Mouse (Mus musculus): Measurements from ENCODE around the gene Msi2. TPM values are rescaled to one million over a fixed set of nuclear protein-coding genes. Genes with fewer than 3 reads are reported as not detected.

The Msi2 gene
- total RNA-seq, 2 experiments from 2014 or later = 156 to 165 TPM

DNA sequence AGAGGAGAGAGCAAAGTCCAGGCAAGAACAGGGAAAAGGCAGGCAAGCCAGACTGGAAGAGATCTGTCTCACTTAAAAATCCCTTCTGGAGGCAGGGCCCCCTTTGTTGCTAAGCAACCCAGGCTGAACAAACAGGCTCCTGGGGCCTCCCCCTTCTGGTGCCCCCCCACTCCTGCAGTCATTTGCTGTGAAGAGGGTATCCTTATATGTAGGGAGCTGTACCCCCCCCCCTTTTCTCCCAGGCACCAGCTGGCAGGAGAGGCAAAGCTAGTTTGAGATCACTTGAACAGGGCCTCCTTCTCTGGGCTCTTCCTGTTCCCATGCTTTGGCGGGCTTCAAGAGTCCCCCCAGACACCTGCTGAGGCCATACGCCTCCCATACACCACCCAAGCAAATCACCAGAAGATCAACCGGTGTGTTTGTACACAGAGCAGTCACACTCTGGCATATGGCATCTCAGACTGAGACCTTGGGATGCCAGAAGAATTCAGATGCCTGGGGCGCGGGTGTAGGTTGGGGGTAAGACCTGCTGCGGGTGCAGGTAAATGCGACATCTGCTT, 236.6 kb downstream of the Msi2 start:
- intact Hi-C loops (cut with DNase I; ENCODE audit: low total_unique reads) = no loop called here
- no peak for DNase-seq

DNA sequence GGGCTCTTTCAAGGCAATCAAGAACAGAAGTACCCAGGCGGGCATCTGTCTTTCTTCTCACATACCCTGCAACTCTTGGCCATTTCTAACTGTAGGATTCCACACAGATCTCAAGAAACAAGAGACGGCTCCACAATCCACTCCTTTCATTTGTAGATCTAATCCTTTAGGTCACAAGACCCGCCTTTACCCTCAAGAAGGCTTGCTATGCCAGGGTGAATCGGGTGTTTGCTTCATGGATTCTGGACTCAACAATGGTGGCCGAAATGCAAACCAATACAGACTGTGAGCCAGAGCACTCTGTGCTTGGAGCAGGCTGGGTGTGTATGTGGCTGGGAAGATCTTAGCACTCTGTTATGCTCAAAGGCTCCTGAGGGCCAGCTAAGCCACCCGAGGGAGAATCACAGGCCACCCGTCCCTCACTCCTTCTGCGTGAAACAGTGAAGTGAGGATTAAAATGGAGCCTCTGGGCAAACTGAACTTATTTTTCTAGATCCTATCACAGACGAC, 237.2 kb downstream of the Msi2 start:
- DNase-seq = no peak
- intact Hi-C loops (cut with DNase I; ENCODE audit: low total_unique reads) = no loop called here

DNA sequence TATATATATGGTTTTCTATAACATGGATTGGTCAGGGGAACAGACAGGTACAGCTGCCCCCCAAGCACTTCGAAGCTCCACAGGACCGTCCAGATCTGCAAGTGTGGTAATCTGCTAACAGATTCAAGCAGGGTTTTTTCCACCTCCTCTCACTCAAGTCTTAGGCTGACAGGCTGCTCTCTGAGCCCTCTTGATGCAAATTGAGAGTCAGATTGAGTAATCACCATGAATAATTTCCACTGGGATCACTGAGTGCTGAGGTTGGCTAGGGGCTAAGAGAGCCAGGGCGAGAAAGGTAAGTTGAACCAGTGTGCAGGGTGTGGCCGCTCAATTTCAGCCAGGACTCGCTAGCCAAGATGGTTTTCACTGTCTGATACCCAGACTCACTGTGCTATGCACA, 238.8 kb downstream of the Msi2 start:
- no peak for DNase-seq
- intact Hi-C loops (cut with DNase I; ENCODE audit: low total_unique reads) = no loop called here

DNA sequence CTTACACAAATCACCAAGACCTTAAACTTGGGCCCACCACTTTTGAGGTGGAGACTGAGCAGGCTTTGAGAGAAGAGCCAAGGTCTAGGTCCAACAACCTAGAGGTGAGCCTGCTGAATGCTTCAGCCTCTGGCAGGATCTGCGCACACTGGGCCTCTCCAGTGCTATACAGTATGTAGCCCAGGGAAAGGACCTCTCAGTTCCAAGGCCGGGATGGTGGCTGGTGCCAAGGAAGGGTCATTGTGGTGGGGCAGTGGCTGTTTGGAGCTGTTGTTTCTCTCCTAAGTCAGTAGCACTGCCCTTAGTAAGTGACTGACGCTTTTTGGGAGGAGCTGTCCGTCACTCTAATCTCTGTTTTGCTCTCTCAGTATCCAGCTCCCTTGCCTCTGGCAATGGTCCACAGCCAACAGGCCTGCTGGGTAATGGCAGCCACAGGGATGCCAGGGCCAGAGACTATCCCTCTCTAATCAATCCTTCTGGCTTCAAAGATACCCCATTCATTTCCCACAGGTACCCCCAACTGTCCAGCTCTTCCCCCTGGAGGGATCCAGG, 243.3 kb downstream of the Msi2 start:
- intact Hi-C loops (cut with DNase I; ENCODE audit: low total_unique reads) = no loop called here
- no peak for DNase-seq

DNA sequence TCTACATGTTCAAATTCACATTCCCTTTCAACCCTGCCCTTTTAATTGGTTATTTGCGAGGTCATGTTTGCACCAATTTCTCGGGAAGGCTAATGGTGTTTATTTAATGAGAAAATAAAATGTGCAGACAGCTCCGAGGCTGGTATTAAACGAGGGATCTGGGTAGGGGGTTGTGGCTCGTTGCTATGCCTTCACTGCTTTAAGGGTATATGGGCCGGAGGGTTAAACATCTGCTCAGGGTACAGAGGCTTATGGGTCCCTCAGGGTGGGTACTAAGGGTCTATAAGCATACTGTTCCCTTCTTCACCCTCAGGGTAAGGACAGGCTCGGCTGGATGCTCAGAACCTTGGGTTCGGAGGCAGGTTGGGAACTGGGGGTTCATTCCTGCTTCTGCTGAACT, 245.6 kb downstream of the Msi2 start:
- intact Hi-C loops (cut with DNase I; ENCODE audit: low total_unique reads) = no loop called here
- DNase-seq = no peak

DNA sequence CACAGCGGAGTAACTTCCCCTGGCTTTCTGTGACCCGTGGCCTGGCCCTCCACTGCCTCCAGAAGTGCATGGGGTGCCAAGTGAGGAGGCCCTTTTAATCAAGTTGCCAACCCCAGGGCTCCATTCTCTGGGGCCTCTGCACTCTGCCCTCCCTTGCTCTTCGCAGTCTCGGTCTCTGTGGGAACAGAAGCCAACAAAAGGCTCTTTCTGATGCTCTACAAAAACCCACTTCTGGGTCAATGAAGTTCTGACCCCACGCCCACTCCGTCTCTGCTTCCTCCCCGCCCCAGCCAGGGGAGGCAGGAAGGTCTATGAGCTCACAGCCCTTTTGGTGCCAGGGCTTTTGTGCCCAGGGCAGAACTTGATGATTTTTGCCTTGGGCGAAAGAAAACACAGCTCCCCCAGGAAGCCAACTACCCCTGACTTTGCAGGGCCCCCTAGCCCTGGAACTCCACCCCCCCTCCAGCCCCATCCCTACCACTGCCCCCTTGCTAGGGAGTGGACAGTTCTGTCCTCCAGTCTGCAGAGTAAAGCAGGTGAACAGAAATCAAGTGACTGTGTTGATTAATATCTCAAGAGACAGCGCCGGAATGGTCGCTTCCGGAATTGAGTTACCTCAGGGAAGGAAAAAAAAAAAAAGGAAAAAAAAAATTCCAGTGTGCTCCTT, 246.2 kb downstream of the Msi2 start:
- no peak for DNase-seq

DNA sequence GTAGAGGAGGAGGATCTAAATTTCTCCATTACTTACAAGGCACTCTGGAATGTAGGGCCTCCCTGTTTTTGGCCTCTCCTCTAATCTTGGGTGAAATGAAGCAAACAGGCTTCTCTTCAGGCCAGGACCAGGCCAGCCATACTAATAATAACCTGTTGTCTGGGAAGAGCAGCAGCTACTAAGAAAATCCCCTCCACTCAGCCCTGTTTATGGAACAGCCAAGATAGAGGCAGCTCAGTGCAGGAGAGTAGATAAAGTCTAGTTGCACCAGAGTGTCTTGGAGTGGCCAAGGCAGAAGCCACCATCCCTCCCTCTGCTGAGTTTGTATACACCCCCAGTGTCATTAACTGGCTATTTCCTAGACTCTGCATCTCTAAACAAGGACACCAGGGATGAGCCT, 247.7 kb downstream of the Msi2 start:
- intact Hi-C loops (cut with DNase I; ENCODE audit: low total_unique reads) = no loop called here

More for the DNA sequence above, 246.2 kb downstream of the Msi2 start:
- intact Hi-C loops (cut with DNase I; ENCODE audit: low total_unique reads) = no loop called here

DNA sequence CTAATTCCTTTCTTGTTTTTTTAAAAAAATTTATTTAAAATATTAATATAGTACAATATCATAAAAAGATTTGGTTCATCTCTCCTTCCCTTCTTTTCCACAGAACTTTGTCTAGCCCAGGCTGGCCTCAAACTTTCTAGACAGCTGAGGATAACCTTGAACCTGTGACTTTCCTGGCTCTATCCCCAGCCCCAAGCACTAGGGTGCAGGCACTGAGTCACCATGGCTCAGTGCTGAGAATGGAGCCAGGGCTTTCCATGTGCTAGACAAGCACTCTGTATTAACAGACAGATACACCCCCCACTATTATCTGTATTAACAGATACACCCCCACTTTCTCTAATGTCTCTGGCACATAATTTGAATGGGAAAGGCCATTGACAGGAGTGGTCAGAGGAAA, 249.3 kb downstream of the Msi2 start:
- DNase-seq = no peak
- intact Hi-C loops (cut with DNase I; ENCODE audit: low total_unique reads) = no loop called here

More for the DNA sequence above, 247.7 kb downstream of the Msi2 start:
- no peak for DNase-seq

DNA sequence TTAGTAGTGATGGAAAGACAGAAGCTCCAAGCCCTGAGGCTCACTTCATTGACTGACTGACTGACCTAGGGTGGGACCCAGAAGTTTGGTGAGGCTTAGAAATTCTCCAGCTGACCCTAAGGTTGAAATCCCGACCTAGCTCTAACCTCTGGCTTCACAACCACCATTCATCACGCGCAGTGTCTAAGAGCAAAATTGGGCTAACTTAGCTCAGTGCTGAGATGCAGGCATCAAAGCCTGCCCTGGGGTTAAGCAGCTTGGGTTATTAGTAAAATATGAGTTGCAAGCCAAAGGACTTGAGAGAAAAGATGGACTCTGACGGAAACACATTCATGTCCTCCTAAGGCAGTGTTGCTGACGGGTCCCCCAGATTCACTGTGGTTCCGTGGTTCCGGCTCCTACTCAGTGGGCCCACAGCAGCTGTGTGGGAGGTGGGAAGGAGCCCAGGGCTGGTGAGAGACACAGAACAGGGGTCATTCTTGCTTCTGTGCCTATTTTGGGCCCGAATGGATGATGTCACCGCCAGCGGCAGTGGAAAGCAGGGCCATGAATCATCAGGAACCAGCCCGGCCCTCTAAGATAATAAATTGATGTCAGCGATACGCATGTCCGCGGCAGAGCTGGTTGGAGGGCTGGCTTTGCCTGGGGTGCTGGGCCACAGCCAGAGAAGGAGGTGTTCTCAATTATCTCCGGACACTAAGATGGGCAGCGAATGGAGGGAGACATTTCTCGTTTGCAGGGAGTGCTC, 250.6 kb downstream of the Msi2 start:
- intact Hi-C loops (cut with DNase I; ENCODE audit: low total_unique reads) = no loop called here
- peak; percentile 46 for DNase-seq

DNA sequence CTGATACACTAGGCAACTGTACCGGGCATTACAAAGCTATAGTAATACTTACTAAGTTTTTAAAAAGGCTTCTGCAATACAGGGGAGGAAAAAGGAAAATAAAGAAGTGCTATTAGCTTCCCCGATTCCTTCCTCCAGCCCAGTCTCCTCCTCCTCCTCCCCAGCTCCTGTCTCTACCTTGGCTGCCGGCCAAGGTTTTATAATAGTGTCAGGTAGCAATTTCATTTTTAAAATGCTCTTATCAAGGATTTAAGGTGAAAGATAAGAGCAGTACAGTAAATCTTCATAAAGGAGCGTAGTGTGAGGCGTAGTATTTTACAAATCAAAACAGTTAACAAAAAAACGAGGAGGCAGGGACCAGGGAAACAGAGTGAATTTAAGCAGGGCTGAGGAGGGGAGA, 254.4 kb downstream of the Msi2 start:
- intact Hi-C loops (cut with DNase I; ENCODE audit: low total_unique reads) = no loop called here
- DNase-seq = no peak

DNA sequence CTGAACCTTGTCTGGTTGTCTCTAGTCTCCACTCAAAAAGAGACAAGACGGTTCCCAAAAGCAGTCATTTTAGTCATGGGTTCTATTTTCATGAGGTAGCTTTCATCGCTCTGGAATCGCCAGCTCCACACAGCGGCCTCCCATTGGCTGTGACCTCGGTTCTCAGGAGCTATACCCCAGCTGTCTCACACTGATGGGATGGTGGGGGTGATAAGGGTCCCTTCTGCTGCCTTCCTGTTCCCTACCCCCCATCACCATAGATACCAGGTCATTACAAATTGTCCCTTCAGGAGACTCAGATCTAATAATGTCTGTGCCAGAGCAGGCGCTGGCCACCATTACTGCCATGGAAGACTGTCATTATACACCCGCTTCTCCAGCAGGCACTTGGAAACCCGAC, 255.5 kb downstream of the Msi2 start:
- intact Hi-C loops (cut with DNase I; ENCODE audit: low total_unique reads) = no loop called here
- DNase-seq = no peak

DNA sequence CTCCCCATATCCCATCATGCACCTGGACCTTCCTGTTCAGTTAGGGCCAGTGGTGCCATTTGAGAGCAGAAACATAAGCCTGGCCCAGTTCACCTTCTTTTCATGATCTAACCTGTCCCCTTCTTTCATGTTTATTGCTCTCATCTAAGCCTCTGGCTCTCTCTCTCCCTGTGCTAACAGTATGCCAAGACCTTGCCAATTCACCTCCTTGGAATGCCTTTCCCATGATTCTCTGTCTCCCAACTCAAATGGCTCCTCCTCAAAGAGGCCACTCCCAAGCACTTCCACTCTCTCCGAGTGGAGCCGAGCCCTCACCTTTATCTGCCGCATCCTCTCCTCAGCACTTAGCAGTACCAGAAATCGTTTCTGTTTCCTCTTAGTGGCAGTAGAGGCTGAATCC, 256.7 kb downstream of the Msi2 start:
- intact Hi-C loops (cut with DNase I; ENCODE audit: low total_unique reads) = no loop called here
- no peak for DNase-seq

DNA sequence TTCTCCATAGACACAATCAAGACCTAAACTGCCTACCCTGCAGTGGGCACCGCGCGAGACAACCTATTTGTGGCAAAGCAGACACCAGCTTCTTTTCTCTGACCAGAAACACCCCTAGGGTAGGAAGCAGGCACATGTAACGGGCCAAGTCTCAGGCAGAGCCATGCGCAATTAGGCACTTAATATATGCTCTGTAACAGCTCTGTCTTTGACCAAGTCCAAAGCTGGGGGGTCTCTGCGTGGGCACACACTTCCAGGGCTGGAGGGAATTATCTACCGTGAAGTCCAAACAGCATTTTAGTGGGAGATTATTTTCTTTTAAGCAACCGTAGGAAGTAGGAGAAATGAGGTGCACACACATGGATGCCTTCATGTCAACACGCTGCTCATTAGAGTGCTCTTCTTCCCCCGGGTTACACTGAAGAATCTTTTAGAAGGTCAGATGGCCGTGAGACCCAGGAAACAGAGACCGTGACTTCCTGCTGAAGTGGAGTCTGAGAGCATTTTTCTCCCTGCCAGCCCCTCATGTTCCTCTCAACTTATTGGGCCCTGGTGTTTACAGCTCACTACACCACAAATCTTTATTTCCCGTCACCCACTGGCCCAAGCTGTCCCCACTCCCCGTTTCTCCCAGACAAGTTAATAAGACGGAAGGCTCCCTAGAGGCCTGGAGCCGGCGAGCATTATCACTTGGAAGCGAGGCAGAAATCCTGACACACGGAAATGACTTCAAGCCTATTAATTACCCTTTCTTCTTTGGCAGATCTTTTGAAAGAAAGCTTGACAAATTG, 258.2 kb downstream of the Msi2 start:
- intact Hi-C loops (cut with DNase I; ENCODE audit: low total_unique reads) = no loop called here
- no peak for DNase-seq

DNA sequence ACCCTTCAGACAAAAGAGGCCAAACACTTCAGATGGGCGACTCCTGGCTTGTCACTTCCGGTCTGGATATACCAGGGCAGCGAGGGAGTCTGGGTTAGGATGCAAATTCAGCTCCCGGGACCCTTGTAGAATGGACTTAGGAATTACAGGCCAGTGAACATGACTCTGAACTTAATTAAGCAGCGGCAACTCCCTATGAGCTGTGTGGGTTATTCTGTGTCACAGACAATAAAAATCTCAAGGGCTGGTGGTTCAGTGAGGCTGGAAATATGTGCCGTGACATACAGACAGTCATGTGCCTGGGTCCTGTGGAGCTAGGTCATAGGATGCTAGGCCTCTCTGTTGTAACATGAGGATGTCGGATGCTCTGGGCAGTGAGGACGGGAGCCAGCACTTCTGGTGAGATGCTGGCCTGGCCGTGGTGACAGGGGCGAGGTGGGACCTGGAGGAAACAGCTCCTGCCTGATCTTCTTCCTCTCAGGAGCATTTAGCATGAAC, 261.0 kb downstream of the Msi2 start:
- no peak for DNase-seq
- intact Hi-C loops (cut with DNase I; ENCODE audit: low total_unique reads) = no loop called here

DNA sequence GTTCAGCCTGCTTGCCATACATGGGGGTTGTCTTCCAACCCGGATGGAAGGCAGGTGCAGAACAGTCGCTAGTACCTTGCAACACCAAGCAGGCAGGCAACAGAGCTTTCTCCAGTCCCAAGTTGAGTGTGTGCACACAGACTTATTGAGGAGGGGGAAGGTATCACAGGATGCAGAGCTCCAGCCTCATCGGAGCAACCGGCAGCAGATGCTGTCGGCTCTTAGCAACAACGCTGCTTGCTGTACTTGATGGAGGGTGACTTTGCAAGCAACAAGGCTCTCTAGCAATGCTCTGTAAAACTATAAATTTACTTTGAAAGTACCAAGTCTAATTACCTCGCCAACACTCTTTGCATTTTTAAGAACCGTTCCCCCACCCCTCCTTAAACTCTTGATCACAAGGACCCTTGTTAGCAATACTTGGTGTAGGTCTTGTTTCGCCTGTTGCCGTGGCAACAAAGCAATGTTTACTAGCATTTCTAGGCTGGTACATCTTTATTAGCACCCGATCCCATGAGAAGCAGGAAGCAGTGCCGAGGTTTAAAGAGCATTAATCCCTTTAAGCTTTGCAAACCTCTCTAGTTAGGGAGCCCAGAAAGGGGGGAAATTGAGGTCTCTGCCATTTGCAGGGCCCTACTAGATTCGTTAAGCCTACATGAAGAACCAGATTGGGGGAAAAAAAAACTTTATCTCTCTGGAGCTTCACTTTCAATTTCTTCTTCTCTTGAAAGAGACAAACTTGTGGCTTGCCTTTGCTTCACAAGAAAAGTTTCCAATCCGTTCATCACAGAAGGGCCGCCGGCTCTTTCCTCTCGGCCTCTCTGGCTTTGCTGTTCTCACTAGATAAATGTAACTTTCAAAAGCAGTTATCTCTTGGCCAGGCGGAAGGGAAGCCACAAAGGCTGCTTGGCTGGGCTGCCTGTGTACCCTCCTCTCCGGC, 263.2 kb downstream of the Msi2 start:
- intact Hi-C loops (cut with DNase I; ENCODE audit: low total_unique reads) = no loop called here
- no peak for DNase-seq

DNA sequence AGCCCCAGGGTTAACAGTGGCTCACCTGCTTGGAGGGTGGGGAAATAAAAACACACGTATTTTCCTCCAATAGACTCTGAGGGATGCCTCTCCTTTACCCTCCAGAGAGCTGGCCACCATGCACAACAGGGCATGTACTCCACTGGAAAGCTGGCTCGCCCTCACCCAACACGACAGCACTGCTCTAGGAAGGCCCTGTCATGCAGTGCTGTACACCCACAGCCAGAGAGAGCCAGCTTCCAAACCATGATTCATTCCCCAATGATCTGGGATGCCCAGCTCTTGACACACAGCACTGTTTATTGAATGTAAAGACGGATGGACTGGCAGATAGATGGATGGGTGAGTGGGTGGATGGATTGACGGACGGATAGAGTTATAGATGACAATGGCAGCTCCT, 269.1 kb downstream of the Msi2 start:
- intact Hi-C loops (cut with DNase I; ENCODE audit: low total_unique reads) = no loop called here

DNA sequence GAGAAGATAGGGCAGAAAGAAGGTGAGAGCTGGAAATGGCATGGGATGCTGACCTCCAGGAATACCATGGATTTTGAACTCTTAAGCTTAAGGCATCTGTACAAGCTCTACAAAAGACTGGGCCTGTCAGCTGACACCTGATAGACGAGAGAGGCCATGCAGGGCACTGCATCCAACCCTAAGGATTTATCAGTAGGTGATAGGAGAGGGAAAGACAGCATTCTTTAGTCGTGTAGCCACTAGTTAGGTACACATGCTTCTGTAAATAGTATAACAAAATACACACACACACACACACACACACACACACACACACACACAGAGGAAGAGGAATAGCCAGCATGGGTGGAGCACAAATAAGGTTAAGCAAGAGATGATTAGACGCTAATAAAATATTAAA, 269.7 kb downstream of the Msi2 start:
- DNase-seq = no peak
- intact Hi-C loops (cut with DNase I; ENCODE audit: low total_unique reads) = no loop called here

More for the DNA sequence above, 269.1 kb downstream of the Msi2 start:
- no peak for DNase-seq

DNA sequence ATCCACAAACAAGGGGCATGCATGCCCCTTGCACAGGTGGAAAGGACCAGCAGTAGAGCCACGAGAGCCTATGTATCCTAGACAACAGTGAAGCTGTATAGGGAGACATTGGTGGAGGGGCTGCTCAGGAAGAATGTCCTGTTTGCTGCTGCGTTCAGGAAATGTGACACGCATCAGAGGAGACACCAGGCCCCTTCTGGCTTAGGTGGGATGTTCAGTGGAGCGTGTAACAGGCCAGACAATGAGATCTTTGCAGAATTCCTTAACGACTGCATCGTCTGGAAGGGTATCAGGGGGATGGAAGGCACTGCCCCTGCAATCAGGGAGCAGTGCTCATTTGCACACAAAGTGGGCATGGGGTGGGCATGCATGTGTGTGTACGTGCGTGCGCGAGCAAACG, 271.0 kb downstream of the Msi2 start:
- DNase-seq = no peak
- intact Hi-C loops (cut with DNase I; ENCODE audit: low total_unique reads) = no loop called here

DNA sequence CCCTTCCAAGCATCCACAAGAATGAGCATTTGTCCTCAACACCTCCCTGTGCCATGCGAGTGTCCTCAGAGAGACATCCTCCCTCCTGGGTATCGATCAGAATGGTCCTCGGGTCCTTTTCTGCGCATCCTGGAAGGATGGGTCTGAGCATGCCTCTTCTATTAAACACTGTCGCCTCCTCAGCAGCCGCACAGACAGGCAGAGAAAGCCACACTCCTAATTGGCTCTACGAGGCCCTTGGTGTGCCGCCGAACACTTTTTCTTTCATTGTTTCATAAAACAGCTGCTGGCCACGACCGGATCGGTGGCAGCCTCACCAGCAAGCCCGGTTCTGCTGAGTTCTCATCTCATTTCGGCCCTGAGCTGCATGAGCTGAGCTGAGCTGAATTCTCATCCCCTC, 274.4 kb downstream of the Msi2 start:
- DNase-seq = no peak
- intact Hi-C loops (cut with DNase I; ENCODE audit: low total_unique reads) = no loop called here

All from gastrocnemius, postnatal 14 days (tissue).